Mouse (Mus musculus): ENCODE results near the gene Exosc7. TPM values are rescaled to one million over a fixed set of nuclear protein-coding genes. Genes with fewer than 3 reads are reported as not detected.

The Exosc7 gene
- polyA plus RNA-seq, 1 experiment = 74.7 TPM

- Histone ChIP-seq H3K9ac (ENCODE audit: low read depth, poor library complexity, severe bottlenecking) (no peak overlapping the region), H3K27me3 (ENCODE audit: control insufficient read depth, insufficient read depth, low read length, poor library complexity, severe bottlenecking) (no peaks in the 10 kb centered on the region), H3K4me3 (ENCODE audit: low read depth, low read length) (no peak overlapping the region), H3K9me3 (replicated peaks; ENCODE audit: control insufficient read depth, insufficient read depth, low read length, poor library complexity, severe bottlenecking) (no peaks in the 10 kb centered on the region), H3K4me1 (ENCODE audit: control insufficient read depth, insufficient read depth, low read length) (no peaks in the 10 kb centered on the region), H3K36me3 (ENCODE audit: control insufficient read depth, insufficient read depth, low read length, poor library complexity, severe bottlenecking) (peaks cover 3% of the 10 kb centered on the region; the same call in 1 of the 2 replicates), H3K27ac (ENCODE audit: insufficient read depth, low read length) (no peak overlapping the region)
- TF ChIP-seq POLR2A (IDR thresholded peaks at IDR 0.05; ENCODE audit: insufficient read depth, low read length) (no peak), CTCF (IDR thresholded peaks at IDR 0.05; ENCODE audit: low read depth, low read length) (no peak)
Observed at GRCm38 (mm10) chr9:123174356-123174755, 61.3 kb downstream of the Exosc7 start.

GRCm38 (mm10) chr9:123177380-123178048 is 64.5 kb downstream of the Exosc7 start:
- no peak overlapping the region for H3K27ac ChIP-seq (ENCODE audit: insufficient read depth, low read length)
- no peak overlapping the region for H3K9ac ChIP-seq (ENCODE audit: low read depth, poor library complexity, severe bottlenecking)
- no peak for TF ChIP-seq EP300 (IDR thresholded peaks at IDR 0.05; ENCODE audit: insufficient read depth, low read depth, low read length)
- TF ChIP-seq CTCF (IDR thresholded peaks at IDR 0.05; ENCODE audit: low read depth, low read length) = no peak
- no peak for TF ChIP-seq POLR2A (IDR thresholded peaks at IDR 0.05; ENCODE audit: insufficient read depth, low read length)
- peaks cover 3% of the 10 kb centered on the region; the same call in 1 of the 2 replicates for H3K36me3 ChIP-seq (ENCODE audit: control insufficient read depth, insufficient read depth, low read length, poor library complexity, severe bottlenecking)
- no peaks in the 10 kb centered on the region for H3K9me3 ChIP-seq (replicated peaks; ENCODE audit: control insufficient read depth, insufficient read depth, low read length, poor library complexity, severe bottlenecking)
- H3K4me3 ChIP-seq (ENCODE audit: low read depth, low read length) = no peak overlapping the region
- no peaks in the 10 kb centered on the region for H3K27me3 ChIP-seq (ENCODE audit: control insufficient read depth, insufficient read depth, low read length, poor library complexity, severe bottlenecking)
- H3K4me1 ChIP-seq (ENCODE audit: control insufficient read depth, insufficient read depth, low read length) = no peaks in the 10 kb centered on the region

DNA sequence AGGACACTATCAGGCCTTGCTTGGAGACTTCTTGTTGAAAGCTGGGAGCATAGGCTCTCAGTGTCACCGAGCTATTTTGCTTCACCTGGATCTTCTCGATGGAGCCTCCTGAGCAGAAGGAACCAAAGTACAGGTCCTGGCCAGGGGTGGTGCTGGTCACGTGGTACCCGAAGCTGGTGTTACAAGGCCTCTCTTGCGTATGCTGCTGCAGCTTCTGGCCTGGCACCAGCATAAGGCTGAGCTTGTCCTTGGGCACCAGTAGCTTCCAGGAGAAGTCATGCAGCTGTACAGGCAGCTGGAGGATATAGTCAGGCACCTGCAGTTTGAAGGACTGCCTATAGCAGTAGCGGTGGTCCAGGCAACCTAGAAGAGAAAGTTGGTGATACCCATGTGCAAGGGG is 67.0 kb downstream of the Exosc7 start:
- no peak overlapping the region for H3K9ac ChIP-seq (ENCODE audit: low read depth, poor library complexity, severe bottlenecking)
- H3K4me3 ChIP-seq (ENCODE audit: low read depth, low read length) = no peak overlapping the region
- H3K4me1 ChIP-seq (ENCODE audit: control insufficient read depth, insufficient read depth, low read length) = no peaks in the 10 kb centered on the region
- H3K36me3 ChIP-seq (ENCODE audit: control insufficient read depth, insufficient read depth, low read length, poor library complexity, severe bottlenecking) = peaks cover 3% of the 10 kb centered on the region; the same call in 1 of the 2 replicates
- TF ChIP-seq CTCF (IDR thresholded peaks at IDR 0.05; ENCODE audit: low read depth, low read length) (no peak), EP300 (IDR thresholded peaks at IDR 0.05; ENCODE audit: insufficient read depth, low read depth, low read length) (no peak), POLR2A (IDR thresholded peaks at IDR 0.05; ENCODE audit: insufficient read depth, low read length) (no peak)
- H3K27me3 ChIP-seq (ENCODE audit: control insufficient read depth, insufficient read depth, low read length, poor library complexity, severe bottlenecking) = no peaks in the 10 kb centered on the region
- H3K9me3 ChIP-seq (replicated peaks; ENCODE audit: control insufficient read depth, insufficient read depth, low read length, poor library complexity, severe bottlenecking) = no peaks in the 10 kb centered on the region
- no peak overlapping the region for H3K27ac ChIP-seq (ENCODE audit: insufficient read depth, low read length)

- H3K9me3 ChIP-seq (replicated peaks; ENCODE audit: control insufficient read depth, insufficient read depth, low read length, poor library complexity, severe bottlenecking) = no peaks in the 10 kb centered on the region
Observed at GRCm38 (mm10) chr9:123183226-123183625, 70.2 kb downstream of the Exosc7 start.

GRCm38 (mm10) chr9:123185546-123185945 is 72.5 kb downstream of the Exosc7 start:
- TF ChIP-seq POLR2A (IDR thresholded peaks at IDR 0.05; ENCODE audit: insufficient read depth, low read length) (no peak), EP300 (IDR thresholded peaks at IDR 0.05; ENCODE audit: insufficient read depth, low read depth, low read length) (no peak), CTCF (IDR thresholded peaks at IDR 0.05; ENCODE audit: low read depth, low read length) (no peak)
- H3K9ac ChIP-seq (ENCODE audit: low read depth, poor library complexity, severe bottlenecking) = no peak overlapping the region
- H3K27ac ChIP-seq (ENCODE audit: insufficient read depth, low read length) = no peak overlapping the region
- H3K27me3 ChIP-seq (ENCODE audit: control insufficient read depth, insufficient read depth, low read length, poor library complexity, severe bottlenecking) = no peaks in the 10 kb centered on the region
- peaks cover 17% of the 10 kb centered on the region for H3K9me3 ChIP-seq (replicated peaks; ENCODE audit: control insufficient read depth, insufficient read depth, low read length, poor library complexity, severe bottlenecking)
- no peaks in the 10 kb centered on the region for H3K4me1 ChIP-seq (ENCODE audit: control insufficient read depth, insufficient read depth, low read length)
- no peak overlapping the region for H3K4me3 ChIP-seq (ENCODE audit: low read depth, low read length)
- H3K36me3 ChIP-seq (ENCODE audit: control insufficient read depth, insufficient read depth, low read length, poor library complexity, severe bottlenecking) = no peaks in the 10 kb centered on the region

More at GRCm38 (mm10) chr9:123183226-123183625, 70.2 kb downstream of the Exosc7 start:
- no peak overlapping the region for H3K27ac ChIP-seq (ENCODE audit: insufficient read depth, low read length)
- no peak for TF ChIP-seq CTCF (IDR thresholded peaks at IDR 0.05; ENCODE audit: low read depth, low read length)
- no peak for TF ChIP-seq EP300 (IDR thresholded peaks at IDR 0.05; ENCODE audit: insufficient read depth, low read depth, low read length)
- TF ChIP-seq POLR2A (IDR thresholded peaks at IDR 0.05; ENCODE audit: insufficient read depth, low read length) = no peak
- H3K4me1 ChIP-seq (ENCODE audit: control insufficient read depth, insufficient read depth, low read length) = no peaks in the 10 kb centered on the region
- H3K36me3 ChIP-seq (ENCODE audit: control insufficient read depth, insufficient read depth, low read length, poor library complexity, severe bottlenecking) = no peaks in the 10 kb centered on the region
- H3K9ac ChIP-seq (ENCODE audit: low read depth, poor library complexity, severe bottlenecking) = no peak overlapping the region
- no peak overlapping the region for H3K4me3 ChIP-seq (ENCODE audit: low read depth, low read length)
- no peaks in the 10 kb centered on the region for H3K27me3 ChIP-seq (ENCODE audit: control insufficient read depth, insufficient read depth, low read length, poor library complexity, severe bottlenecking)

Other genes starting within 250 kb of the Exosc7 start
- gene Zfp445, start 247.2 kb upstream of the Exosc7 start, polyA plus RNA-seq (2011; ENCODE audit: insufficient read depth, insufficient read length, low read depth, missing spikeins) = 92.4 and 107 TPM in 2 replicates
- 3.1 and 3.6 TPM in 2 replicates for gene Zkscan7, start 227.5 kb upstream of the Exosc7 start, polyA plus RNA-seq (2011; ENCODE audit: insufficient read depth, insufficient read length, low read depth, missing spikeins)
- gene Zfp105, start 190.1 kb upstream of the Exosc7 start, polyA plus RNA-seq (2011; ENCODE audit: insufficient read depth, insufficient read length, low read depth, missing spikeins) = 15.2 and 18.6 TPM in 2 replicates
- 19.6 and 22.1 TPM in 2 replicates for gene 1110059G10Rik, start 162.2 kb upstream of the Exosc7 start, polyA plus RNA-seq (2011; ENCODE audit: insufficient read depth, insufficient read length, low read depth, missing spikeins)
- gene Kif15, start 162.2 kb upstream of the Exosc7 start, polyA plus RNA-seq (2011; ENCODE audit: insufficient read depth, insufficient read length, low read depth, missing spikeins) = 192 and 204 TPM in 2 replicates
- 2.2 and 3.2 TPM in 2 replicates for gene Tmem42, start 91.9 kb upstream of the Exosc7 start, polyA plus RNA-seq (2011; ENCODE audit: insufficient read depth, insufficient read length, low read depth, missing spikeins)
- not detected in 2 replicates for gene Tgm4, start 78.5 kb upstream of the Exosc7 start, polyA plus RNA-seq (2011; ENCODE audit: insufficient read depth, insufficient read length, low read depth, missing spikeins)
- 48.2 and 51.2 TPM in 2 replicates for gene Zdhhc3, start within 50 bp of the Exosc7 start, polyA plus RNA-seq (2011; ENCODE audit: insufficient read depth, insufficient read length, low read depth, missing spikeins)
- gene Clec3b, start 37.7 kb downstream of the Exosc7 start, polyA plus RNA-seq (2011; ENCODE audit: insufficient read depth, insufficient read length, low read depth, missing spikeins) = not detected in 2 replicates
- gene Cdcp1, start 102.8 kb downstream of the Exosc7 start, polyA plus RNA-seq (2011; ENCODE audit: insufficient read depth, insufficient read length, low read depth, missing spikeins) = 37.7 and 40.2 TPM in 2 replicates
- 5.2 and 5.4 TPM in 2 replicates for gene Tmem158, start 147.5 kb downstream of the Exosc7 start, polyA plus RNA-seq (2011; ENCODE audit: insufficient read depth, insufficient read length, low read depth, missing spikeins)

Data from ES-Bruce4 (cell line).